Mouse (Mus musculus): ENCODE results near the gene Wnt7a. TPM values are rescaled to one million over a fixed set of nuclear protein-coding genes. Genes with fewer than 3 reads are reported as not detected.

The Wnt7a gene
- polyA plus RNA-seq, 1 experiment = not detected

GRCm38 (mm10) chr6:91322001-91322772, 89.0 kb downstream of the Wnt7a start:
- no peak overlapping the region for H3K4me3 ChIP-seq (ENCODE audit: insufficient read depth, low read length)
- H3K4me1 ChIP-seq (ENCODE audit: control insufficient read depth, insufficient read depth, low read length) = no peaks in the 10 kb centered on the region
- TF ChIP-seq POLR2A (IDR thresholded peaks at IDR 0.05; ENCODE audit: low read depth, low read length) (no peak), CTCF (IDR thresholded peaks at IDR 0.05; ENCODE audit: borderline replicate concordance, insufficient read depth, low read length) (no peak)
- no peak overlapping the region for H3K27ac ChIP-seq (ENCODE audit: insufficient read depth, low read length)

Other genes starting within 250 kb of the Wnt7a start
- gene Fbln2, start 198.9 kb downstream of the Wnt7a start, polyA plus RNA-seq (2011; ENCODE audit: insufficient read length, low read depth, missing spikeins) = 1,102 and 1,873 TPM in 2 replicates
- gene Chchd4, start 62.2 kb upstream of the Wnt7a start, polyA plus RNA-seq (2011; ENCODE audit: insufficient read length, low read depth, missing spikeins) = 5.3 and 5.8 TPM in 2 replicates
- 99.4 and 116 TPM in 2 replicates for gene Tmem43, start 62.3 kb upstream of the Wnt7a start, polyA plus RNA-seq (2011; ENCODE audit: insufficient read length, low read depth, missing spikeins)
- gene Xpc, start 104.5 kb upstream of the Wnt7a start, polyA plus RNA-seq (2011; ENCODE audit: insufficient read length, low read depth, missing spikeins) = 5.7 and 7.7 TPM in 2 replicates
- 70.3 and 96.0 TPM in 2 replicates for gene Lsm3, start 104.6 kb upstream of the Wnt7a start, polyA plus RNA-seq (2011; ENCODE audit: insufficient read length, low read depth, missing spikeins)